Mouse (Mus musculus): ENCODE data around the gene Miip. TPM values are rescaled to one million over a fixed set of nuclear protein-coding genes. Genes with fewer than 3 reads are reported as not detected.

Miip gene
- 64.2 and 66.1 TPM in 2 replicates for polyA plus RNA-seq (2016; fragmentation: Nextera tagmentation; extraction: Ambion mirVana)

GRCm38 (mm10) chr4:147868450-147869031 is at the start of gene Miip, which contains the start of gene Fv1:
TSS of gene Miip (minus strand) at chr4:147868816.
TSS of gene Fv1 (plus strand) at chr4:147868979.
- H3K27me3 ChIP-seq (replicated peaks; ENCODE audit: low read depth, poor library complexity, severe bottlenecking), result no peaks in the 10 kb centered on the region
- H3K27ac ChIP-seq (replicated peaks), result peak within 1 kb of the TSS; percentile 91
- peaks cover 27% of the 10 kb centered on the region for H3K4me1 ChIP-seq
- peak within 1 kb of the TSS; percentile 91 for H3K4me3 ChIP-seq
- peaks cover 65% of the 10 kb centered on the region for H3K36me3 ChIP-seq (replicated peaks)
- peaks cover 4% of the 10 kb centered on the region; the same call in 1 of the 2 replicates for H3K9me3 ChIP-seq
- WGBS, result under 1% methylated on average over 30 of the region's 30 CpGs
- peak; percentile 96 for DNase-seq (ENCODE audit: low spot score)

- no peaks in the 10 kb centered on the region for H3K9me3 ChIP-seq
- DNase-seq (ENCODE audit: low spot score), result no peak
- H3K4me3 ChIP-seq, result no peak overlapping the region
- H3K36me3 ChIP-seq (replicated peaks), result peaks cover 36% of the 10 kb centered on the region
- H3K27me3 ChIP-seq (replicated peaks; ENCODE audit: low read depth, poor library complexity, severe bottlenecking), result no peaks in the 10 kb centered on the region
- WGBS, result 92% methylated on average over 5 of the region's 5 CpGs
- H3K27ac ChIP-seq (replicated peaks), result no peak overlapping the region
- H3K4me1 ChIP-seq, result peaks cover 5% of the 10 kb centered on the region
These were observed 40.9 kb upstream of the Miip start for GRCm38 (mm10) chr4:147909486-147909885.

GRCm38 (mm10) chr4:147906230-147906629 is 37.6 kb upstream of the Miip start:
- no peak overlapping the region for H3K27ac ChIP-seq (replicated peaks)

GRCm38 (mm10) chr4:147905090-147905659 is 36.6 kb upstream of the Miip start:
- Histone ChIP-seq H3K9me3 (no peaks in the 10 kb centered on the region), H3K4me1 (peaks cover 13% of the 10 kb centered on the region), H3K27me3 (replicated peaks; ENCODE audit: low read depth, poor library complexity, severe bottlenecking) (no peaks in the 10 kb centered on the region), H3K36me3 (replicated peaks) (peaks cover 38% of the 10 kb centered on the region), H3K27ac (replicated peaks) (peak overlapping the region; percentile 100), H3K4me3 (peak overlapping the region; percentile 95)
- WGBS, result 2% methylated on average over 8 of the region's 8 CpGs
- no peak for DNase-seq (ENCODE audit: low spot score)

More at GRCm38 (mm10) chr4:147906230-147906629, 37.6 kb upstream of the Miip start:
- Histone ChIP-seq H3K4me1 (peaks cover 13% of the 10 kb centered on the region), H3K36me3 (replicated peaks) (peaks cover 35% of the 10 kb centered on the region), H3K4me3 (no peak overlapping the region), H3K27me3 (replicated peaks; ENCODE audit: low read depth, poor library complexity, severe bottlenecking) (no peaks in the 10 kb centered on the region), H3K9me3 (no peaks in the 10 kb centered on the region)
- DNase-seq (ENCODE audit: low spot score), result no peak
- WGBS, result 76% methylated on average over 5 of the region's 5 CpGs

- under 1% methylated on average over 59 of the region's 59 CpGs for WGBS
- H3K27ac ChIP-seq (replicated peaks), result peak within 1 kb of the TSS; percentile 100
- peak; percentile 92 for DNase-seq (ENCODE audit: low spot score)
- peak within 1 kb of the TSS; percentile 95 for H3K4me3 ChIP-seq
- H3K4me1 ChIP-seq, result peaks cover 13% of the 10 kb centered on the region
- no peaks in the 10 kb centered on the region for H3K9me3 ChIP-seq
- no peaks in the 10 kb centered on the region for H3K27me3 ChIP-seq (replicated peaks; ENCODE audit: low read depth, poor library complexity, severe bottlenecking)
- H3K36me3 ChIP-seq (replicated peaks), result peaks cover 38% of the 10 kb centered on the region
These were observed 35.9 kb upstream of the Miip start, which contains the start of gene Mfn2 for GRCm38 (mm10) chr4:147904313-147905089. TSS of gene Mfn2 (minus strand) at chr4:147904704.

GRCm38 (mm10) chr4:147903601-147904000 is 35.0 kb upstream of the Miip start:
- peaks cover 44% of the 10 kb centered on the region for H3K36me3 ChIP-seq (replicated peaks)
- H3K27ac ChIP-seq (replicated peaks), result no peak overlapping the region
- H3K27me3 ChIP-seq (replicated peaks; ENCODE audit: low read depth, poor library complexity, severe bottlenecking), result no peaks in the 10 kb centered on the region
- H3K4me1 ChIP-seq, result peaks cover 13% of the 10 kb centered on the region
- H3K9me3 ChIP-seq, result no peaks in the 10 kb centered on the region
- 85% methylated on average over 3 of the region's 3 CpGs for WGBS
- no peak for DNase-seq (ENCODE audit: low spot score)
- H3K4me3 ChIP-seq, result peak overlapping the region; percentile 95

GRCm38 (mm10) chr4:147902906-147903500 is 34.4 kb upstream of the Miip start:
- 91% methylated on average over 12 of the region's 12 CpGs for WGBS

GRCm38 (mm10) chr4:147900452-147900851 is 31.8 kb upstream of the Miip start:
- Histone ChIP-seq H3K9me3 (no peaks in the 10 kb centered on the region), H3K27me3 (replicated peaks; ENCODE audit: low read depth, poor library complexity, severe bottlenecking) (no peaks in the 10 kb centered on the region), H3K27ac (replicated peaks) (no peak overlapping the region), H3K36me3 (replicated peaks) (peaks cover 75% of the 10 kb centered on the region), H3K4me3 (no peak overlapping the region), H3K4me1 (peaks cover 13% of the 10 kb centered on the region)
- no peak for DNase-seq (ENCODE audit: low spot score)
- WGBS, result 90% methylated on average over 7 of the region's 7 CpGs

More at GRCm38 (mm10) chr4:147902906-147903500, 34.4 kb upstream of the Miip start:
- Histone ChIP-seq H3K4me1 (peaks cover 13% of the 10 kb centered on the region), H3K9me3 (no peaks in the 10 kb centered on the region), H3K27me3 (replicated peaks; ENCODE audit: low read depth, poor library complexity, severe bottlenecking) (no peaks in the 10 kb centered on the region), H3K36me3 (replicated peaks) (peaks cover 50% of the 10 kb centered on the region), H3K27ac (replicated peaks) (no peak overlapping the region), H3K4me3 (peak overlapping the region; percentile 95; the same call in 1 of the 2 replicates)
- no peak for DNase-seq (ENCODE audit: low spot score)

- Histone ChIP-seq H3K9me3 (no peaks in the 10 kb centered on the region), H3K27me3 (replicated peaks; ENCODE audit: low read depth, poor library complexity, severe bottlenecking) (no peaks in the 10 kb centered on the region), H3K27ac (replicated peaks) (no peak overlapping the region), H3K4me1 (no peaks in the 10 kb centered on the region), H3K36me3 (replicated peaks) (peaks cover 95% of the 10 kb centered on the region), H3K4me3 (no peak overlapping the region)
- 88% methylated on average over 3 of the region's 3 CpGs for WGBS
- no peak for DNase-seq (ENCODE audit: low spot score)
These were observed 28.7 kb upstream of the Miip start for GRCm38 (mm10) chr4:147897348-147897747.

- Histone ChIP-seq H3K4me1 (no peaks in the 10 kb centered on the region), H3K27me3 (replicated peaks; ENCODE audit: low read depth, poor library complexity, severe bottlenecking) (no peaks in the 10 kb centered on the region), H3K9me3 (no peaks in the 10 kb centered on the region), H3K36me3 (replicated peaks) (peaks cover 97% of the 10 kb centered on the region), H3K4me3 (no peak overlapping the region), H3K27ac (replicated peaks) (no peak overlapping the region)
- 61% methylated on average over 1 of the region's 1 CpGs for WGBS
- DNase-seq (ENCODE audit: low spot score), result no peak
These were observed 27.8 kb upstream of the Miip start for GRCm38 (mm10) chr4:147896411-147896810.

- peaks cover 100% of the 10 kb centered on the region for H3K36me3 ChIP-seq (replicated peaks)
- H3K4me3 ChIP-seq, result no peak overlapping the region
- no peaks in the 10 kb centered on the region for H3K27me3 ChIP-seq (replicated peaks; ENCODE audit: low read depth, poor library complexity, severe bottlenecking)
- DNase-seq (ENCODE audit: low spot score), result no peak
- no peaks in the 10 kb centered on the region for H3K4me1 ChIP-seq
- H3K27ac ChIP-seq (replicated peaks), result no peak overlapping the region
- no peaks in the 10 kb centered on the region for H3K9me3 ChIP-seq
- 93% methylated on average over 4 of the region's 4 CpGs for WGBS
These were observed 27.3 kb upstream of the Miip start for GRCm38 (mm10) chr4:147895815-147896330.

GRCm38 (mm10) chr4:147890341-147890740 is 21.7 kb upstream of the Miip start:
- DNase-seq (ENCODE audit: low spot score), result no peak
- no peak overlapping the region for H3K27ac ChIP-seq (replicated peaks)
- WGBS, result 89% methylated on average over 6 of the region's 6 CpGs
- peaks cover 95% of the 10 kb centered on the region for H3K36me3 ChIP-seq (replicated peaks)
- H3K4me3 ChIP-seq, result no peak overlapping the region
- no peaks in the 10 kb centered on the region for H3K27me3 ChIP-seq (replicated peaks; ENCODE audit: low read depth, poor library complexity, severe bottlenecking)
- no peaks in the 10 kb centered on the region for H3K4me1 ChIP-seq
- no peaks in the 10 kb centered on the region for H3K9me3 ChIP-seq

Data from embryonic facial prominence, embryonic 10.5 days (tissue).